Mouse (Mus musculus) ES-Bruce4 (cell line): ENCODE measurements at regions not wholly inside any gene's neighbourhood (a gene's known extent, or its start where the extent isn't known, plus 50 kb on each side); places are given as distances from the start of the nearest gene placed in this dataset.

Experiments
- H3K27ac ChIP-seq: 2 replicates; pipeline ENCODE4 v1.5.1; 2012; ENCODE audit warnings: low read length, inconsistent platforms; ENCODE audit not compliant: insufficient read depth
- H3K27me3 ChIP-seq: 2 replicates; pipeline ENCODE4 v1.6.1; 2012; ENCODE audit warnings: mild to moderate bottlenecking, low read length, inconsistent platforms; ENCODE audit not compliant: control insufficient read depth, poor library complexity, insufficient read depth, severe bottlenecking
- H3K36me3 ChIP-seq: 2 replicates; pipeline ENCODE4 v1.6.1; 2012; ENCODE audit warnings: inconsistent platforms, mild to moderate bottlenecking, low read length, moderate library complexity; ENCODE audit not compliant: control insufficient read depth, poor library complexity, insufficient read depth, severe bottlenecking
- H3K4me1 ChIP-seq: one replicate; pipeline ENCODE4 v1.8.1; 2011; ENCODE audit warnings: low read length; ENCODE audit not compliant: control insufficient read depth, insufficient read depth
- H3K4me3 ChIP-seq: 2 replicates; pipeline ENCODE4 v1.5.1; 2011; ENCODE audit warnings: low read depth, mild to moderate bottlenecking, low read length
- H3K9ac ChIP-seq: 2 replicates; pipeline ENCODE4 v1.6.1; 2012; ENCODE audit warnings: low read depth, mild to moderate bottlenecking, inconsistent platforms; ENCODE audit not compliant: poor library complexity, severe bottlenecking
- H3K9me3 ChIP-seq: replicated peaks from 2 replicates; pipeline ENCODE4 v1.6.1; 2012; ENCODE audit warnings: mild to moderate bottlenecking, low read length, inconsistent platforms; ENCODE audit not compliant: control insufficient read depth, poor library complexity, insufficient read depth, severe bottlenecking
- CTCF ChIP-seq: IDR thresholded peaks from one replicate; pipeline ENCODE4 v1.8.1; 2011; ENCODE audit warnings: low read depth, low read length
- EP300 ChIP-seq: IDR thresholded peaks from 2 replicates; pipeline ENCODE4 v1.6.1; 2011; ENCODE audit warnings: low read depth, low read length; ENCODE audit not compliant: insufficient read depth
- POLR2A ChIP-seq: IDR thresholded peaks from one replicate; pipeline ENCODE4 v1.8.1; 2011; ENCODE audit warnings: low read length; ENCODE audit not compliant: insufficient read depth

GRCm38 (mm10) chr3:27815201-27815695 lies 80.9 kb downstream of the Tmem212 start:
- no peaks in the 10 kb centered on the region for H3K9me3 ChIP-seq
- no peak for TF ChIP-seq EP300
- no peak for TF ChIP-seq POLR2A
- no peak for TF ChIP-seq CTCF
- no peak overlapping the region for H3K4me3 ChIP-seq
- no peaks in the 10 kb centered on the region for H3K36me3 ChIP-seq
- no peaks in the 10 kb centered on the region for H3K27me3 ChIP-seq
- H3K9ac ChIP-seq: no peak overlapping the region
- H3K27ac ChIP-seq: no peak overlapping the region
- no peaks in the 10 kb centered on the region for H3K4me1 ChIP-seq

- Histone ChIP-seq H3K27ac (no peak overlapping the region), H3K4me1 (no peaks in the 10 kb centered on the region), H3K27me3 (no peaks in the 10 kb centered on the region), H3K9ac (no peak overlapping the region), H3K9me3 (peaks cover 10% of the 10 kb centered on the region), H3K4me3 (no peak overlapping the region), H3K36me3 (no peaks in the 10 kb centered on the region)
- TF ChIP-seq POLR2A: no peak
- no peak for TF ChIP-seq EP300
- no peak for TF ChIP-seq CTCF
Measured at GRCm38 (mm10) chr3:27804271-27804670, 91.9 kb downstream of the Tmem212 start.

- H3K4me3 ChIP-seq: no peak overlapping the region
- TF ChIP-seq CTCF (no peak), EP300 (no peak), POLR2A (no peak)
- H3K4me1 ChIP-seq: no peaks in the 10 kb centered on the region
- H3K9ac ChIP-seq: no peak overlapping the region
- H3K9me3 ChIP-seq: no peaks in the 10 kb centered on the region
- no peaks in the 10 kb centered on the region for H3K36me3 ChIP-seq
- H3K27ac ChIP-seq: no peak overlapping the region
- no peaks in the 10 kb centered on the region for H3K27me3 ChIP-seq
Measured at GRCm38 (mm10) chr3:27791633-27791951, 80.5 kb upstream of the Fndc3b start.

GRCm38 (mm10) chr3:27790932-27791632 lies 80.0 kb upstream of the Fndc3b start:
- H3K9ac ChIP-seq: no peak overlapping the region
- H3K36me3 ChIP-seq: no peaks in the 10 kb centered on the region
- H3K27ac ChIP-seq: no peak overlapping the region
- no peaks in the 10 kb centered on the region for H3K27me3 ChIP-seq
- TF ChIP-seq POLR2A: no peak
- no peak for TF ChIP-seq EP300
- no peak for TF ChIP-seq CTCF
- H3K4me1 ChIP-seq: no peaks in the 10 kb centered on the region
- no peak overlapping the region for H3K4me3 ChIP-seq
- no peaks in the 10 kb centered on the region for H3K9me3 ChIP-seq

GRCm38 (mm10) chr3:27783926-27784325 lies 72.8 kb upstream of the Fndc3b start:
- Histone ChIP-seq H3K4me1 (no peaks in the 10 kb centered on the region), H3K27ac (no peak overlapping the region)

GRCm38 (mm10) chr3:27783476-27783875 lies 72.4 kb upstream of the Fndc3b start:
- Histone ChIP-seq H3K4me1 (no peaks in the 10 kb centered on the region), H3K4me3 (no peak overlapping the region), H3K27me3 (no peaks in the 10 kb centered on the region), H3K27ac (no peak overlapping the region), H3K36me3 (no peaks in the 10 kb centered on the region), H3K9me3 (no peaks in the 10 kb centered on the region), H3K9ac (no peak overlapping the region)
- no peak for TF ChIP-seq CTCF
- no peak for TF ChIP-seq EP300
- TF ChIP-seq POLR2A: no peak

More at GRCm38 (mm10) chr3:27783926-27784325, 72.8 kb upstream of the Fndc3b start:
- no peaks in the 10 kb centered on the region for H3K9me3 ChIP-seq
- H3K9ac ChIP-seq: no peak overlapping the region
- TF ChIP-seq POLR2A: no peak
- TF ChIP-seq EP300: no peak
- TF ChIP-seq CTCF: no peak
- no peaks in the 10 kb centered on the region for H3K27me3 ChIP-seq
- H3K36me3 ChIP-seq: no peaks in the 10 kb centered on the region
- H3K4me3 ChIP-seq: no peak overlapping the region
